Mouse (Mus musculus) liver, postnatal 0 days (tissue): ENCODE data around the gene Reg4. TPM values are rescaled to one million over a fixed set of nuclear protein-coding genes. Genes with fewer than 3 reads are reported as not detected.
A peak's percentile ranks its signal among the peaks of the same experiment; 100 is the strongest.

Source experiments
- ATAC-seq: fragments of 200-750 bp; cut with Nextera tagmentation; 2 replicates; pipeline ENCODE4 v1.8.0; 2017; ENCODE audit warnings: mild to moderate bottlenecking, moderate library complexity
- DNase-seq: peaks from one replicate; pipeline ENCODE4 v3.0.0-alpha.2; 2016
- H3K27ac ChIP-seq: fragments of 300-500 bp; sonication (generic); 2 replicates; pipeline ENCODE4 v1.5.1; 2014; ENCODE audit warnings: antibody characterized with exemption, moderate library complexity, mild to moderate bottlenecking, low read depth
- H3K27me3 ChIP-seq: fragments of 300-500 bp; sonication (generic); 2 replicates; pipeline ENCODE4 v1.6.1; 2014; ENCODE audit warnings: low read length, control low read depth, mixed read lengths; ENCODE audit not compliant: insufficient read depth
- H3K36me3 ChIP-seq: fragments of 300-500 bp; sonication (generic); replicated peaks from 2 replicates; pipeline ENCODE4 v1.6.1; 2014; ENCODE audit warnings: mild to moderate bottlenecking, control low read depth, low read length, moderate library complexity, mixed read lengths; ENCODE audit not compliant: insufficient read depth
- H3K4me1 ChIP-seq: fragments of 300-500 bp; sonication (generic); 2 replicates; pipeline ENCODE4 v1.6.1; 2014; ENCODE audit warnings: antibody characterized with exemption, mild to moderate bottlenecking, control low read depth; ENCODE audit not compliant: insufficient read depth
- H3K4me2 ChIP-seq: fragments of 300-500 bp; sonication (generic); 2 replicates; pipeline ENCODE4 v1.6.1; 2014; ENCODE audit warnings: low read depth, mild to moderate bottlenecking, low read length, moderate library complexity, mixed read lengths
- H3K4me3 ChIP-seq: fragments of 300-500 bp; sonication (generic); 2 replicates; pipeline ENCODE4 v1.5.1; 2014; ENCODE audit warnings: low read depth, low read length
- H3K9ac ChIP-seq: fragments of 300-500 bp; sonication (generic); replicated peaks from 2 replicates; pipeline ENCODE4 v1.6.1; 2014; ENCODE audit warnings: mild to moderate bottlenecking, moderate library complexity
- H3K9me3 ChIP-seq: fragments of 300-500 bp; sonication (generic); 2 replicates; pipeline ENCODE4 v1.6.1; 2016; ENCODE audit warnings: mild to moderate bottlenecking, control low read depth, low read length, mixed read lengths
- CTCF ChIP-seq: sonication (generic); IDR thresholded peaks from 2 replicates; pipeline ENCODE4 v1.5.1; 2016; ENCODE audit warnings: antibody characterized with exemption, low read depth
- EP300 ChIP-seq: IDR thresholded peaks from 2 replicates; pipeline ENCODE4 v1.6.1; 2016; ENCODE audit warnings: antibody characterized with exemption, low read depth, mild to moderate bottlenecking
- WGBS: fragments of 180-500 bp; shearing (Covaris S2); extraction: QIAGEN DNeasy Blood & Tissue Kit; methylation state at CpG from one replicate; pipeline ENCODE4 v1.1.7; 2014; ENCODE audit not compliant: insufficient replicate concordance; 5-methylcytosine and 5-hydroxymethylcytosine counted together
- polyA plus RNA-seq: library from polyadenylated mRNA; unstranded; fragments of >200 nt; fragmentation: Nextera tagmentation; extraction: Ambion mirVana; gene quantifications from 2 replicates; pipeline ENCODE4 v1.2.1, GENCODE M21; 2015

Reg4 gene
- polyA plus RNA-seq, 1 experiment from 2014 or later: not detected

- 30% methylated on average over 6 of the region's 6 CpGs for WGBS
- peak; percentile 54 for DNase-seq
- ATAC-seq: peak; percentile 89
- Histone ChIP-seq H3K4me2 (peak overlapping the region; percentile 50), H3K9ac (peak overlapping the region; percentile 35), H3K27ac (peak overlapping the region; percentile 85), H3K27me3 (no peaks in the 10 kb centered on the region), H3K9me3 (no peaks in the 10 kb centered on the region), H3K36me3 (no peaks in the 10 kb centered on the region), H3K4me3 (no peak overlapping the region), H3K4me1 (peaks cover 15% of the 10 kb centered on the region)
- TF ChIP-seq CTCF (no peak), EP300 (peak; percentile 74)
These were observed 45.3 kb downstream of the Reg4 start for GRCm38 (mm10) chr3:98267249-98267651.

DNA sequence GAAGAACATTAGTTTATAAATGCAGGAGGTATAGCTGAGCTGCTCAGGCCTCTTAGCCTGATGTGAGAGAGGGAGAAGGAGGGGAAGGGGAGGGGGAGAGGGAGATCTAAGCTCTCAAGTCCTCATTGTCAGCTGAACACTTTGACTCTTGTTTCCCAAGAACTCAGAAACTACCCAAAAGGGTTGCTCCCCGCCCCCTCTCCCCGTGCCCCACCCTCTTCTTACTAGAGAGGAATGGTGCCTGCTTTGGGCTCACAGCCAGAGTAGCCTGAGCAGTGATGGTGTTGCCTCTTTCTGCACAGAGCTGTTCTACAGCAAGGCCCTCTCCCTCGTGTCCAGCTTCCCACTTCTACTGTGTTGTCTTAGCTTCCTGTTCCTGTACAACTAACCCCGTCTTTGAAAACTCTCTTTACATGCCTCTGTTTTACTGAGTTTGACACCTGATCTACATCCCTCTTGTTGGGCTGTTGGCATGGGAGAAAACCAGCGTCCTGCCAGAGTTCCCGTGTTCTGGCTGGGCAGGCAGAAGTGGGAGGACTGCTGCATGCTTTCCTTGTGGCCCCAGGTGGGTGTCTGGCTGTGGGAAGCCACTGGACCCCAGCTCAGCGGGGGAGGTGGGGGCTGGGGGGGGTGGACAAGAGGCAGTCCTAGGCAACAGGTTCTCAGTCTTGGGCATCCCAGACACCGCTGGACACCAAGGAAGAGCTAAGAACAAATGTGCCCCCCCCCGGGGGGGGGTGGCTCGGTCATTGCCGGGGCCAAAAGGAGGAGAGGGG lies 51.9 kb downstream of the Reg4 start:
- H3K27me3 ChIP-seq: no peaks in the 10 kb centered on the region
- peak; percentile 31; the same call in 1 of the 2 replicates for ATAC-seq

GRCm38 (mm10) chr3:98279682-98280081 lies 57.7 kb downstream of the Reg4 start:
- H3K27me3 ChIP-seq: no peaks in the 10 kb centered on the region
- H3K4me1 ChIP-seq: peaks cover 18% of the 10 kb centered on the region
- 34% methylated on average over 4 of the region's 4 CpGs for WGBS
- DNase-seq: no peak
- no peak overlapping the region for H3K9ac ChIP-seq
- TF ChIP-seq CTCF: no peak
- TF ChIP-seq EP300: no peak
- H3K4me3 ChIP-seq: no peak overlapping the region
- peak overlapping the region; percentile 94 for H3K27ac ChIP-seq
- no peak for ATAC-seq
- H3K36me3 ChIP-seq: no peaks in the 10 kb centered on the region
- peak overlapping the region; percentile 42 for H3K4me2 ChIP-seq
- H3K9me3 ChIP-seq: no peaks in the 10 kb centered on the region

More for the DNA sequence above, 51.9 kb downstream of the Reg4 start:
- no peak overlapping the region for H3K4me2 ChIP-seq
- H3K4me1 ChIP-seq: peaks cover 17% of the 10 kb centered on the region
- no peak overlapping the region for H3K27ac ChIP-seq
- H3K4me3 ChIP-seq: no peak overlapping the region
- no peak overlapping the region for H3K9ac ChIP-seq
- DNase-seq: no peak
- H3K9me3 ChIP-seq: no peaks in the 10 kb centered on the region
- 58% methylated on average over 11 of the region's 11 CpGs for WGBS
- H3K36me3 ChIP-seq: no peaks in the 10 kb centered on the region
- no peak for TF ChIP-seq CTCF
- TF ChIP-seq EP300: no peak

GRCm38 (mm10) chr3:98280204-98280932 lies 58.4 kb downstream of the Reg4 start, which contains the start of gene Hmgcs2:
Gene Hmgcs2, plus strand, starts transcription at chr3:98280435.
- H3K4me3 ChIP-seq: peak within 1 kb of the TSS; percentile 51
- TF ChIP-seq CTCF: no peak
- peak; percentile 52; the same call in 1 of the 2 replicates for TF ChIP-seq EP300
- WGBS: 51% methylated on average over 14 of the region's 14 CpGs

GRCm38 (mm10) chr3:98280933-98281678 lies 59.1 kb downstream of the Reg4 start:
- Histone ChIP-seq H3K9me3 (no peaks in the 10 kb centered on the region), H3K27ac (peak overlapping the region; percentile 94), H3K4me1 (peaks cover 14% of the 10 kb centered on the region), H3K36me3 (no peaks in the 10 kb centered on the region), H3K4me2 (peak overlapping the region; percentile 61; the same call in 1 of the 2 replicates), H3K9ac (peak overlapping the region; percentile 76), H3K27me3 (no peaks in the 10 kb centered on the region), H3K4me3 (peak overlapping the region; percentile 51)
- WGBS: 19% methylated on average over 12 of the region's 12 CpGs
- peak; percentile 60 for DNase-seq
- ATAC-seq: no peak; the same call in 1 of the 2 replicates
- peak; percentile 92 for TF ChIP-seq CTCF
- no peak for TF ChIP-seq EP300

More at GRCm38 (mm10) chr3:98280204-98280932, 58.4 kb downstream of the Reg4 start, which contains the start of gene Hmgcs2:
- Histone ChIP-seq H3K4me1 (peaks cover 14% of the 10 kb centered on the region), H3K9me3 (no peaks in the 10 kb centered on the region), H3K4me2 (peak within 1 kb of the TSS; percentile 61), H3K27ac (peak within 1 kb of the TSS; percentile 94), H3K27me3 (no peaks in the 10 kb centered on the region), H3K9ac (peak within 1 kb of the TSS; percentile 76), H3K36me3 (no peaks in the 10 kb centered on the region)
- peak; percentile 82 for DNase-seq
- peak; percentile 68 for ATAC-seq
